Mouse (Mus musculus) liver, postnatal 0 days (tissue): ENCODE data around the gene Stk39. TPM values are rescaled to one million over a fixed set of nuclear protein-coding genes. Genes with fewer than 3 reads are reported as not detected.

ENCODE experiments used
- ATAC-seq: fragments of 200-750 bp; cut with Nextera tagmentation; 2 replicates; pipeline ENCODE4 v1.8.0; 2017; ENCODE audit warnings: mild to moderate bottlenecking, moderate library complexity
- DNase-seq: peaks from one replicate; pipeline ENCODE4 v3.0.0-alpha.2; 2016
- H3K27ac ChIP-seq: fragments of 300-500 bp; sonication (generic); 2 replicates; pipeline ENCODE4 v1.5.1; 2014; ENCODE audit warnings: antibody characterized with exemption, moderate library complexity, mild to moderate bottlenecking, low read depth
- H3K27me3 ChIP-seq: fragments of 300-500 bp; sonication (generic); 2 replicates; pipeline ENCODE4 v1.6.1; 2014; ENCODE audit warnings: low read length, control low read depth, mixed read lengths; ENCODE audit not compliant: insufficient read depth
- H3K36me3 ChIP-seq: fragments of 300-500 bp; sonication (generic); replicated peaks from 2 replicates; pipeline ENCODE4 v1.6.1; 2014; ENCODE audit warnings: mild to moderate bottlenecking, control low read depth, low read length, moderate library complexity, mixed read lengths; ENCODE audit not compliant: insufficient read depth
- H3K4me1 ChIP-seq: fragments of 300-500 bp; sonication (generic); 2 replicates; pipeline ENCODE4 v1.6.1; 2014; ENCODE audit warnings: antibody characterized with exemption, mild to moderate bottlenecking, control low read depth; ENCODE audit not compliant: insufficient read depth
- H3K4me2 ChIP-seq: fragments of 300-500 bp; sonication (generic); 2 replicates; pipeline ENCODE4 v1.6.1; 2014; ENCODE audit warnings: low read depth, mild to moderate bottlenecking, low read length, moderate library complexity, mixed read lengths
- H3K4me3 ChIP-seq: fragments of 300-500 bp; sonication (generic); 2 replicates; pipeline ENCODE4 v1.5.1; 2014; ENCODE audit warnings: low read depth, low read length
- H3K9ac ChIP-seq: fragments of 300-500 bp; sonication (generic); replicated peaks from 2 replicates; pipeline ENCODE4 v1.6.1; 2014; ENCODE audit warnings: mild to moderate bottlenecking, moderate library complexity
- H3K9me3 ChIP-seq: fragments of 300-500 bp; sonication (generic); 2 replicates; pipeline ENCODE4 v1.6.1; 2016; ENCODE audit warnings: mild to moderate bottlenecking, control low read depth, low read length, mixed read lengths
- CTCF ChIP-seq: sonication (generic); IDR thresholded peaks from 2 replicates; pipeline ENCODE4 v1.5.1; 2016; ENCODE audit warnings: antibody characterized with exemption, low read depth
- WGBS: fragments of 180-500 bp; shearing (Covaris S2); extraction: QIAGEN DNeasy Blood & Tissue Kit; methylation state at CpG from one replicate; pipeline ENCODE4 v1.1.7; 2014; ENCODE audit not compliant: insufficient replicate concordance; 5-methylcytosine and 5-hydroxymethylcytosine counted together
- polyA plus RNA-seq: library from polyadenylated mRNA; unstranded; fragments of >200 nt; fragmentation: Nextera tagmentation; extraction: Ambion mirVana; gene quantifications from 2 replicates; pipeline ENCODE4 v1.2.1, GENCODE M21; 2015

Gene Stk39
- polyA plus RNA-seq, 1 experiment from 2014 or later = 1.7 TPM

GRCm38 (mm10) chr2:68160566-68160965 lies 311.5 kb downstream of the Stk39 start:
- H3K4me3 ChIP-seq = no peak overlapping the region
- no peak for ATAC-seq
- H3K27me3 ChIP-seq = no peaks in the 10 kb centered on the region
- H3K9ac ChIP-seq = no peak overlapping the region
- H3K27ac ChIP-seq = no peak overlapping the region
- H3K4me2 ChIP-seq = no peak overlapping the region
- no peaks in the 10 kb centered on the region for H3K36me3 ChIP-seq
- no peaks in the 10 kb centered on the region for H3K4me1 ChIP-seq
- no peak for DNase-seq
- 72% methylated on average over 2 of the region's 2 CpGs for WGBS
- no peak for TF ChIP-seq CTCF
- H3K9me3 ChIP-seq = no peaks in the 10 kb centered on the region

Other genes with a start within 250 kb of the Stk39 start
- not detected in 2 replicates for gene 4933409G03Rik, start 110.1 kb upstream of the Stk39 start, polyA plus RNA-seq
- not detected in 2 replicates for gene 4932414N04Rik, start 184.2 kb upstream of the Stk39 start, polyA plus RNA-seq